Comparison of ENCODE assay signal across 11 mouse cellular contexts in genomic region chr13:5497535-5497934, GRCm38 (mm10).
A peak's percentile ranks its signal among the peaks of the same experiment; 100 is the strongest.
DNase-seq lines count a peak whose midpoint lies in the region.
"Had no signal": no experiment of that assay in that cellular context is flagged by ENCODE, and none has a peak within 500 bp of the region (broad histone marks: within the 10 kb centered on the region; RNA-seq: fewer than 3 reads in every experiment).

No protein-coding gene starts in this region.

- DNase-seq in adrenal gland, postnatal 10 days = peak; percentile 16
- DNase-seq in adrenal gland, postnatal 4 days (ENCODE audit: low spot score in 2 of 2) = no peak
- peak; percentile 13 for DNase-seq in kidney, postnatal 14 days
- DNase-seq in kidney, adult 11 months = no peak
- DNase-seq in Muller cell, postnatal 12 days (ENCODE audit: inconsistent ontology term) = peak; percentile 36
- DNase-seq in forelimb bud, embryonic 11.5 days (ENCODE audit: low read depth, low spot score) = peak; percentile 57
- DNase-seq in gastrocnemius, adult 18-20 months (ENCODE audit: low spot score) = no peak
- DNase-seq in urinary bladder, postnatal 4 days (ENCODE audit: low spot score in 2 of 2) = no peak
- DNase-seq: cerebellum, postnatal 36 days; liver; right cerebral cortex, postnatal 25 days had no signal

Comparison
In these comparisons a context has a peak if more than half of its experiments do, and no peak if none do; other contexts are left out.
1. DNase-seq: peak in adrenal gland, postnatal 10 days (single experiment), kidney, postnatal 14 days (single experiment), Muller cell, postnatal 12 days (single experiment) and forelimb bud, embryonic 11.5 days (single experiment); none in adrenal gland, postnatal 4 days (0 of 2), kidney, adult 11 months (single experiment), gastrocnemius, adult 18-20 months (single experiment) and urinary bladder, postnatal 4 days (0 of 2).